Mouse (Mus musculus): Measurements from ENCODE around the gene Tnnc2.

Tnnc2 gene

GRCm38 (mm10) chr2:164737377-164738090, 42.2 kb downstream of the Tnnc2 start:
- no peak for DNase-seq (ENCODE audit: low read depth, low spot score)

GRCm38 (mm10) chr2:164735446-164735845, 44.3 kb downstream of the Tnnc2 start:
- no peak for DNase-seq (ENCODE audit: low read depth, low spot score)

DNA sequence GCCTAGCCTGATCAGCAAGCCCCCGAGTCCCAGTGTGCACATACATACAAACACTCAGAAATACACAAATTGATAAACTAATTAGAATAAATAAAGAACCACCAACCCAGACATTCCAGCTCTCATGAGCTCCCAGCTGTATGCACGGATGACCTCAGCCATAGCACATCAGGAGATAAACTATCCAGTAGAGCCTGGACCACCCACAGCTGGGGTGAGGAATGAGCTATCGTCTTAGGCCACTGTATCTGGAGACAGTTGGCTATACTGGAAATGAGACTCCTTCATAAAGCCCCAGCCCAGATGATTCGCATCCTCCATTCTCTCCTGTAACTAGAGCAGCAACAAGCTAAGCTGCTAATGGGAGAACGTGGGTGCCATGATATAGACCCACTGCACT, 44.9 kb downstream of the Tnnc2 start:
- DNase-seq (ENCODE audit: low read depth, low spot score): no peak

- DNase-seq (ENCODE audit: low read depth, low spot score): no peak
These were observed 46.5 kb downstream of the Tnnc2 start for GRCm38 (mm10) chr2:164733259-164733658.

DNA sequence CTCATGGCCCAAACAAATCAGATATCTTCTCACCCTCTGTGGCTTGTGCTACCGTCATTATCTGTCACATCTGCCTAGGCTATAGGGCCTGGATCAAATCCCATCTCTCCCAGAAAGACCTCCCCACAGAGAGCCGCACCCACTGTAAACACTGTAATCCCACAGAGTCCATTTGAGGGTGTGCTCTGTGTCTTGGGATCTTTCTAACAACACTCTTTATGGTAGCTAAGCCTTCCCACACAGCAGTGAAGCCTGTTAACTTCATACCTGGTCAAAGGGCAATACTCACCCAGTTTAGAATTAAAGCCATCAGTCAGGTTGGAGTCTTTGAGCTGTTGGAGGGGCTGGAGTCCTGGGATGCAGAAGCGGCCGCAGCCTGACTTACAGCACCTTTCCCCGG, 48.0 kb downstream of the Tnnc2 start:
- DNase-seq (ENCODE audit: low read depth, low spot score): no peak
